Mouse (Mus musculus) MEL (cell line): ENCODE results near the gene Xpnpep1.

ENCODE experiments used
- GATA1 ChIP-seq: IDR thresholded peaks from 2 replicates; pipeline ENCODE4 v1.6.1; 2011; ENCODE audit warnings: low read depth, low read length, improper control_type of control experiment
- MAZ ChIP-seq: IDR thresholded peaks from 2 replicates; pipeline ENCODE4 v1.6.1; 2012; ENCODE audit warnings: low read depth, mild to moderate bottlenecking, inconsistent platforms, low read length, improper control_type of control experiment
- USF1 ChIP-seq: IDR thresholded peaks from 2 replicates; pipeline ENCODE4 v1.6.1; 2014; ENCODE audit warnings: low read depth, mild to moderate bottlenecking, inconsistent platforms, low read length, improper control_type of control experiment, moderate library complexity

DNA sequence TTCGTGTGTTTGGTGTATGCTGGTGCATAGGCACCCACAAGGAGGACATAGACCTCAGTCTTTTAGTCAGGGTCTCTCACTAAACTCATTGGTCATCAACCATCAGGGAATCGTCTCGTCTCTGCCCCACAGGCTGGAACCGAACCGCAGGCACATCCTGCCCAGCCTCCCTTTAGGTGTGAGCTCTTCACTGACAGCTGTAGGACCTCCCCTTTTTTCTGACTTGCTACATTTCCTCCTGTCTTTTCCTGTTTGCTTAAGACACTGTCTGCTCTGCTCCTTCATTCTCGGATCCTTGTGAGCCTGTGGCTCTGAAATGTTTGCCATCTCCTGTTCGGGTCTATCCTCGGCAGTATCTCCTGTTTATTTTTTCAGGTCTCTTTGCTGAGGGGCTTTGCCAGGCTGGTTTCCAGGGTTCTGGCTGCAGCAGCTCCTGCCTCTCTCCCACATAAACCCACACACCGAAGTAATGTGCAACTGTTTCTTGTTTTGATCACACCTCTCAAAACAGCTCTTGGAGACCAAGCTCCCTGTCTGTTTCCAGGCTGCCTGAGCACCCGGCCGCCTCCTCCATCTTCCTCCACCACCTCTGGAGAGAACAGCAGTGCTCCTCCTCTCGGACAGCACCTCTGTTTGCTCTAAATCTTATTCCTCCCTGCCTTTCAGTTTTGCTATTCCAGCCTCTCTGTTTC, 60.8 kb downstream of the Xpnpep1 start:
- TF ChIP-seq MAZ (no peak), USF1 (no peak), GATA1 (no peak)
